ENCODE assay signal across 9 mouse cellular contexts in genomic region chr5:32138446-32139195, GRCm38 (mm10). TPM values are rescaled to one million over a fixed set of nuclear protein-coding genes. Genes with fewer than 3 reads are reported as not detected.
A peak's percentile ranks its signal among the peaks of the same experiment; 100 is the strongest.
DNase-seq lines count a peak whose midpoint lies in the region; ATAC-seq and TF ChIP-seq lines count a peak whose summit lies in the region.
"Had no signal": no experiment of that assay in that cellular context is flagged by ENCODE, and none has a peak within 500 bp of the region (broad histone marks: within the 10 kb centered on the region; RNA-seq: fewer than 3 reads in every experiment).

No protein-coding gene starts in this region.

- 77% methylated on average over 10 of the region's 10 CpGs for WGBS in midbrain, postnatal 0 days
- WGBS in midbrain, embryonic 16.5 days = 70% methylated on average over 10 of the region's 10 CpGs
- 4% methylated on average over 10 of the region's 10 CpGs for WGBS in heart, adult 2 months

- H3K27me3 ChIP-seq in midbrain, postnatal 0 days (ENCODE audit: insufficient read depth, low read length) = peaks cover 25% of the 10 kb centered on the region
- peaks cover 31% of the 10 kb centered on the region for H3K27me3 ChIP-seq in midbrain, embryonic 16.5 days (ENCODE audit: control insufficient read depth, insufficient read depth, low read depth, low read length)
- H3K27me3 ChIP-seq in heart, adult 2 months (ENCODE audit: control insufficient read depth, insufficient read depth, low read length) = no peaks in the 10 kb centered on the region
- H3K27me3 ChIP-seq in megakaryocyte, embryonic 14.5 days (replicated peaks) = peaks cover 4% of the 10 kb centered on the region

- H3K4me1 ChIP-seq in midbrain, postnatal 0 days (ENCODE audit: insufficient read depth, low read length) = peaks cover 13% of the 10 kb centered on the region; the same call in 1 of the 2 replicates
- H3K4me1 ChIP-seq in midbrain, embryonic 16.5 days (ENCODE audit: control insufficient read depth, insufficient read depth, low read length) = peaks cover 17% of the 10 kb centered on the region
- peaks cover 24% of the 10 kb centered on the region for H3K4me1 ChIP-seq in heart, adult 2 months (ENCODE audit: control insufficient read depth, insufficient read depth, low read length)
- H3K4me1 ChIP-seq in megakaryocyte, embryonic 14.5 days = peaks cover 73% of the 10 kb centered on the region

- H3K9me3 ChIP-seq in midbrain, postnatal 0 days (ENCODE audit: low read length) = no peaks in the 10 kb centered on the region
- no peaks in the 10 kb centered on the region for H3K9me3 ChIP-seq in midbrain, embryonic 16.5 days (replicated peaks; ENCODE audit: control insufficient read depth, low read length, poor library complexity, severe bottlenecking)
- H3K9me3 ChIP-seq in megakaryocyte, embryonic 14.5 days = no peaks in the 10 kb centered on the region
- H3K9me3 ChIP-seq: midbrain, embryonic 12.5 days had no signal

- H3K36me3 ChIP-seq in midbrain, postnatal 0 days (ENCODE audit: insufficient read depth, low read length) = no peaks in the 10 kb centered on the region
- H3K36me3 ChIP-seq in midbrain, embryonic 16.5 days (ENCODE audit: control insufficient read depth, insufficient read depth, low read length) = no peaks in the 10 kb centered on the region
- peaks cover 26% of the 10 kb centered on the region for H3K36me3 ChIP-seq in heart, adult 2 months (ENCODE audit: control insufficient read depth, insufficient read depth, low read length)
- H3K36me3 ChIP-seq in megakaryocyte, embryonic 14.5 days (replicated peaks; ENCODE audit: low read length) = peaks cover 26% of the 10 kb centered on the region
- H3K36me3 ChIP-seq: midbrain, embryonic 12.5 days had no signal

- no peak overlapping the region for H3K4me3 ChIP-seq in midbrain, postnatal 0 days (ENCODE audit: low read depth, low read length)
- H3K4me3 ChIP-seq in midbrain, embryonic 16.5 days (ENCODE audit: low read depth, low read length) = no peak overlapping the region
- peak overlapping the region; percentile 96 for H3K4me3 ChIP-seq in heart, adult 2 months
- H3K4me3 ChIP-seq in megakaryocyte, embryonic 14.5 days (replicated peaks) = peak overlapping the region; percentile 98
- H3K4me3 ChIP-seq: midbrain, embryonic 12.5 days had no signal

- no peak overlapping the region for H3K27ac ChIP-seq in midbrain, postnatal 0 days (ENCODE audit: low read depth, low read length)
- no peak overlapping the region for H3K27ac ChIP-seq in midbrain, embryonic 16.5 days (ENCODE audit: low read length)
- H3K27ac ChIP-seq in heart, adult 2 months = peak overlapping the region; percentile 99
- H3K27ac ChIP-seq: midbrain, embryonic 12.5 days had no signal

- peak overlapping the region; percentile 4; the same call in 1 of the 2 replicates for H3K4me2 ChIP-seq in midbrain, postnatal 0 days (ENCODE audit: low read depth, low read length, poor library complexity, severe bottlenecking)
- H3K4me2 ChIP-seq in midbrain, embryonic 16.5 days (ENCODE audit: low read length) = no peak overlapping the region
- H3K4me2 ChIP-seq: midbrain, embryonic 12.5 days had no signal

- intact Hi-C loops in heart, adult 2 months (cut with DNase I) = loop anchor here (2.0 to 5.0 kb wide), 3 partner anchors 208 to 526 kb away; no protein-coding TSS in a partner anchor

- H3K9ac ChIP-seq in midbrain, postnatal 0 days (replicated peaks; ENCODE audit: low read length, poor library complexity, severe bottlenecking) = no peak overlapping the region
- no peak overlapping the region for H3K9ac ChIP-seq in midbrain, embryonic 16.5 days (ENCODE audit: low read depth, low read length)
- peak overlapping the region; percentile 74 for H3K9ac ChIP-seq in heart, adult 2 months (ENCODE audit: low read depth, low read length)
- H3K9ac ChIP-seq: midbrain, embryonic 12.5 days had no signal

- TF ChIP-seq EP300 in heart, adult 2 months (IDR thresholded peaks at IDR 0.05; ENCODE audit: insufficient read depth, low read depth, low read length) = no peak

- DNase-seq in midbrain, postnatal 0 days (ENCODE audit: low spot score) = no peak
- DNase-seq in heart, adult 2 months = peak; percentile 66 to 71
- peak; percentile 71 for DNase-seq in kidney, postnatal 14 days
- DNase-seq in thymus, postnatal 4 days = no peak
- no peak for DNase-seq in ovary, postnatal 10 days (ENCODE audit: low spot score)

- no peak for ATAC-seq in midbrain, postnatal 0 days (ENCODE audit: low FRiP score)
- no peak for ATAC-seq in midbrain, embryonic 16.5 days
- no peak for ATAC-seq in inflammation-experienced regulatory T-cells, adult 6 months

- no peak for TF ChIP-seq POLR2A in heart, adult 2 months (IDR thresholded peaks at IDR 0.05; ENCODE audit: insufficient read depth, low read depth, low read length)

- H3K79me2 ChIP-seq in heart, adult 2 months (replicated peaks; ENCODE audit: control insufficient read depth, insufficient read depth, low read length) = peaks cover 5% of the 10 kb centered on the region

- no peak for TF ChIP-seq CTCF in midbrain, postnatal 0 days (IDR thresholded peaks at IDR 0.05)
- no peak for TF ChIP-seq CTCF in heart, adult 2 months (IDR thresholded peaks at IDR 0.05)

RNA-seq across cellular contexts. Expression of gene Fosl2, which starts 3.0 kb away (rescaled TPM):
- total RNA-seq in midbrain, postnatal 0 days (2014; rRNA removed) = 5.5 and 6.4 TPM in 2 replicates
- 0.52 and 0.58 TPM in 2 replicates for polyA plus RNA-seq in midbrain, postnatal 0 days (2015; fragmentation: Nextera tagmentation; extraction: Ambion mirVana)
- 0.37 and 0.55 TPM in 2 replicates for polyA plus RNA-seq in midbrain, embryonic 16.5 days (2015; fragmentation: Nextera tagmentation; extraction: Ambion mirVana)
- 10 to 100 TPM; 21.2 to 26.6 TPM for total RNA-seq in heart, adult 2 months (2021)
- 10.2 and 11.9 TPM in 2 replicates for polyA plus RNA-seq in heart, adult 2 months (2012; rRNA removed)
- polyA plus RNA-seq in megakaryocyte, embryonic 14.5 days (2012; ENCODE audit: insufficient read depth, low replicate concordance) = 2.9 and 5.0 TPM in 2 replicates
- polyA plus RNA-seq in inflammation-experienced regulatory T-cells, adult 6 months (2017; shearing (Covaris generic)) = 1 to 10 TPM; 1.3 to 2.0 (median 1.7) TPM

Comparison
In these comparisons a context has a peak if more than half of its experiments do, and no peak if none do; other contexts are left out.
1. DNase-seq: peak in heart, adult 2 months (2 of 2) and kidney, postnatal 14 days (single experiment); none in midbrain, postnatal 0 days (single experiment), thymus, postnatal 4 days (single experiment) and ovary, postnatal 10 days (single experiment).
2. H3K4me3 ChIP-seq: peak in heart, adult 2 months (single experiment) and megakaryocyte, embryonic 14.5 days (single experiment); none in midbrain, postnatal 0 days (single experiment) and midbrain, embryonic 16.5 days (single experiment).